Mouse (Mus musculus): Measurements from ENCODE around the gene Pls3. TPM values are rescaled to one million over a fixed set of nuclear protein-coding genes. Genes with fewer than 3 reads are reported as not detected.

Gene Pls3
- total RNA-seq (2021), result 10 to 100 TPM; 64.9 to 66.9 TPM
- long read RNA-seq, experiment 1, transcript Pls3-204 (16 exons, 3,149 nt), result major isoform, 66 of 107 reads
- long read RNA-seq, experiment 1, transcript Pls3-201 (16 exons, 3,242 nt), result minor isoform, 7 of 107 reads
- long read RNA-seq, experiment 1, partial matches to known transcripts, result 4 of 107 reads
- long read RNA-seq, experiment 1, other reads (novel, unspliced or antisense), result 26 of 107 reads
- long read RNA-seq, experiment 2, transcript Pls3-204 (16 exons, 3,149 nt), result major isoform, 13 of 19 reads
- long read RNA-seq, experiment 2, partial matches to known transcripts, result 1 of 19 reads
- long read RNA-seq, experiment 2, other reads (novel, unspliced or antisense), result 2 of 19 reads

DNA sequence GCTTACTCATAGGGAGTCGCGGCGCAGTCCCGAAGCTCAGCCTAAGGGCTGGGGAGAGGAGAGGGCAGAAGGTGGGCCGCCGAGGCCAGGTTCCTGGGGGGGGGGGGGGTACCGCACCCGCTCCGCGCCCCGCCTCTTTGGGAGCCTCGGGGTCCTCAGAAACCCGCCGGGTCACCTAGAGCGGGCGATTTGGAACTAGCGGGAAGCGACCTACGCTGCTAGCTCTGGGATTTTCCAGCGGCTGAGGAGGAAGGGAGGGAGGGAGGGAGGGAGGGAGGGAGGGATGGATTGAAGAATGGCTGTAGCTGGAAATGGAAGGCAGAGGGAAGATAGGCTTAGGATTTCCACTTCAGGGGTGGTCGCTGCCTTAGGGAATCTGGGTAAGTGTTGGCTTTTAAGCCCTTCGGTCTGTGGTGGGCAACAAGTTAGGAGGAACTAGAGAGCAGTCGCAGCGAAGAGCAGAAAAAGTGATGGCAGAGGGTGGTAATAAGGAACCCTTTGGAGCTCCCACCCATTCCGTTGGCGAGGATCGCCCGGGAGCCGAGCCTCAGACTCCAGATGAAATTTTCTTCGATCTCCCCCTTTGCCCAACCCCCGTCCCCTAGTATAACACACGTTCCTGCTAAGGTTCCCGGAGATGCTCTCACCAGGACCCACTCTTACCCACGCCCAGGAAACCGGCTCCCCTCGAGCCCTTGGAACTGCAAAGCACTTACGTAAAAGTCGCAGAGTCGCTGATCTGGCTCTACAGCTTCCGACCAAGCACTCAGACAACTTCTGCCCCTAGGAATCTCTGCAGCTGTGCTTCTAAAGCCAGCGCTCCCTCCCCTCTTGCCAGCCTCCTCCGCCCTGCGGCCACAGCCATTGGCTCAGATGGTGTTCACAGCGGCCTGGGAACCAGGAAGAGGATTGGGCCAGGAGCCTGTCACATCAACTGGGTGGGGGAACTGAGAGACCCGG is at the start of gene Pls3:
TSS of gene Pls3 (minus strand) at position 851 of the 960 bp plus-strand sequence.
- DNase-seq, result peak; percentile 91 to 92

DNA sequence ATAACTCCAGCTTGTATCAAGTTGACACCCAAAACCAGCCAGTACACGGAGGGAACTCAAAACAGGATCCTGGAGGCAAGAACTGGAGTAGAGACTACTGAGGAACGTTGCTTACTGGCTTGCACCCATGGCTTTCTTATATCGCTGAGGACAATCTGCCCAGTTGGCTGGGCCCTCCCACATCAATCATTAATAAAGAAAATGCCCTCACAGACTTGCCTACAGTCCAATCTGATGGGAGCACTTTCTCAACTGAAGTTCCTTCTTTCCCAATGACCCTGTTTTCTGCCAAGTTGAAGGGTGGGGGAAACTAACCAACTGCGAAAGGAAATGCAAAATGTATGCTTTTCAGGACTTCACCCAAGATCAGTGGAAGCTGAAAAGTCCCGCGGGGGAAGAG is 20.7 kb upstream of the Pls3 start:
- DNase-seq, result no peak

DNA sequence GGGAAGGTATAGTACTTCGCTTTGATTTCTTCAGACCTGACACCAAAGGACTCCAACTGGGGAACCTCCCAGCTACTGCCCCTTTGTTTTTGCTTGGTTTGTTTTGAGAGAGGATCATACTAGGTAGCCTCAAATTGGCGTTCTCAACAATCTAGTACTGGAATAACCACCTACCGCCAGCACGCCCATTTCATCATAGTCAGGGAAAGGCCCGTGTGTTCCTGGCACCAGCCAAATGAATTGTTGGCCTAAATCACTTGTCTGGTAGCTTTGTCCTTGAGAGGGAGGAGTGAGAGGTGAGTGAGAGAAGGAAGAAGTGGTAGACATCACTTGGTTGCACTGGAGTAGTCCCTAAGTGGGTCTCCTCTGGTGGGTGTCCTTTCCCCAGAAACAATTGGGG is 584 bp upstream of the Pls3 start:
- DNase-seq, result no peak

DNA sequence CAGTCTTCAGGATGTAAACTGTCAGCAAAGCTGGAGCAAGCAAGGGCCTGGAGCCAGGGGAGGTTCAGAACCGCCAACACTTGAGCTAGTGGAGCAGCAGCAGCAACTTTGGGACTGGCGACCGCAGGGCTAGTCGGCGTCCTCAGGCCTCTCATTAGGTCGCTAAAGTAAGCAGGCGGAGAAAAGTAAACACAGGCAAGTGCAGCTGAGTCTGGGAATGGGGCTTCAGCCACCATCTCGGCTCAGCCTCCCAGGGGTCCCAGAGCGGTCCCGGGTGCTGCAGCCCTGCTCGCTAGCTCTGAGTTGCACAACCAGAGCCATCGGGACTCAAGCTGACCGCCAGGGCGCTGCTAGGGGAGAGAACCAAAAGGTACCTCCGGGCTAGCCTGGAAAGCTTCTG is 1.2 kb downstream of the Pls3 start:
- peak; percentile 34 to 54 for DNase-seq

DNA sequence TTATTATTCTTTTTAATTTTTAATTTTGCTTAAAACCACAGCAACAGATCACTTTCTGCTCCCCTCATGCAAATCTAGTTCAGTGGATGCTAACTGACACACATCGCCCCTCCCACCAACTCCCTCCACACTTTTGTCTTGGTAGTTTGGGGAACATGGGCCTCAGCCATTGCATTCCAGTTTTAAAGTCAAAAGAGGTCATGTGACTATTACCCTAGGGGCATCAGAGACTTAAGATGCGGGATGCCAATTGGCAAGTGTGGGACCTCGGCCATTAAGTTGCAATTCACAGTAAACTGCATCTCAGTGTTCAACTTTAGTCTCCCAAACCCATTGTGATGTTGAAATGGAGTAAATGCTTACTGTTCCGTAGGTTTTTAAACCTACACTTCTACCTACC is 1.7 kb downstream of the Pls3 start:
- DNase-seq, result no peak

DNA sequence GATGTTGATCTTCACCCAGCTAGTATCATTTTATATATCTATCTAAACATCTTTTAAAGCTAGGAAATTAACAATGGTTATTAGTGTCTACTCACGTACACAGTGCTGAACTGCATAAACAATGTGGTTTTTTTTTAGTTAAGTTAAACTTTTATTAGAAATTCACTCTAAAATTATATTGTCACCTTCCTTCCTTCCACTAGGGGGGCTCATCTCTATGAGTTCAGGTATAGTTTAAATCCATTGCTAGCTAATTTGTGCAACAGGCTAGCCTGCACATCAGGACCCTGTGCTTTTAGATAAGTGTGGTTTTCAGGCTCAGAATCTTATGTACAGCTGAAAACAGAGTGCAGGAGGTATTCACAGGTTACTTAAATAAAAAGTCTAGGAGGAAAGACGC is 3.1 kb downstream of the Pls3 start:
- no peak for DNase-seq

DNA sequence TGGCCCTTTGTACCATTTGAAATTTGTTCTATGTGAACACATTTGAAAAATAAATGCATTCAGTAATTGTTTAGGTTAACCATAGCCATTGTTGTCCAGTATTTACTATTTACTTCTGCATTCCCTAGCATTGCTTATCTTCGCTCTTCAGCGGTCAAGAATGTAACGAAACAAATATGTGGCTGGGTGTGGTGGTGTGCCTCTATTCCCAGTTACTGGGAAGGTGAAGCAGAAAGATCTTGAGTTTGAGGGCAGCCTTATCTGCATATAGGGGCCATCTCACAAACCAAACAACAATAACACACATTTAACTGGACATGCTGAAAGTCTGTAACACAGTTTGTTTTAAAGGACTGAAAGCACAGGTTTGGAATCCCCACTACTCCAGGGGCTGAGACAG is 13.3 kb downstream of the Pls3 start:
- no peak for DNase-seq

DNA sequence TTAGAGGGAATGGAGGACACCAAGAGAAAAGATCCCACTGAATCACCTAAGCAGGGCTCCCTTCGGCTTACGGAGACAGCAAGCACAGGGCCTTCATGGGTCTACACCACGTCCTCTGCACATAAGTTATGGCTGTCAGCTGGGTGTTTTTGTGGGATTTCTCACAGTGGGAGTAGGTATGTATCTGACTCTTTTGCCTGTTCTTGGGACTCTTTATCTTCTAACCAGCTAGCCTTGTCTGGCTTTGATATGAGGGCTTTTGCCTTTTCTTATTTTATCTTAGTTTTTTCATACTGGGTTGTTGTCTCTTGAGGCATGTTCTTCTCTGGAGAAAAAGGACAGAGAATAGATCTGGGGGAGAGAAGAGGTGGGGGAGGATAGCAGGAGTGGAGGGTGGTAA is 20.7 kb downstream of the Pls3 start:
- DNase-seq, result no peak

DNA sequence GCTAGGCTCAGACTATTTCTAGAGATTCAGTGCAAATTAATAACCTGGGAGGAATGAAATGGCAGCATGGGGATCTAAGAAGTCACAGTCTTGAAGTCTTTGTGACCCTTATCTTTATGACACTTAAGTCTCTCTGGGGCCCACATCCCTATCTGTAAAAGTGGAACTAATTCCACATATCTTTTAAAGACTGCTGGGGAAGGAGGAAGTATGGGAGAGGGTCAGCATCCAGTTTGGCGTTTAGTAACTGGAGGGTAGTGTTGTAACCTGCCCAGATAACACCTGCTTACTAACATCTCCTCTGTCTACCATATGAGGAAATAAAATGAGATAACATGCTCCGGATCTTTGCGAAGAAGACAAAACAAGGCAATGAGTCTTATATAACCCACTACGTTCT is 30.7 kb downstream of the Pls3 start:
- no peak for DNase-seq

DNA sequence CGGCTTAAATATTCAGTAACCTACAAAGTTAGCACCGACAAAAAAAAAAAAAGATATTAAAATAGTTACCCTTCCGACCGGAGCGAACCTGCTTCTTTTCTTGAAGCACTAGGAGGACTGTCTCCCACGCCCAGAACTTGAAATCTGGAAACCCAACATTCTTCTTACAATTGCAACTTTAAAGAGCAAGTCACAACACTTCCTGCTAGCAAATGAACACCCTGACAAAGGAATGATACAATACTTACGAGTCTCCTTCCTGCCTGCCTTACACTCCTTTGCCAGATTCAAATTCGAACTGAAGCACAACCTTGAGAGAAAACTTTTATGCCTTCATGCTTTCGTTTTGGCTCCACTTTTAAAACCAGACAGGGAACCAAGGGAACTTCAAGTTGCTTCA is 32.1 kb downstream of the Pls3 start:
- DNase-seq, result no peak

DNA sequence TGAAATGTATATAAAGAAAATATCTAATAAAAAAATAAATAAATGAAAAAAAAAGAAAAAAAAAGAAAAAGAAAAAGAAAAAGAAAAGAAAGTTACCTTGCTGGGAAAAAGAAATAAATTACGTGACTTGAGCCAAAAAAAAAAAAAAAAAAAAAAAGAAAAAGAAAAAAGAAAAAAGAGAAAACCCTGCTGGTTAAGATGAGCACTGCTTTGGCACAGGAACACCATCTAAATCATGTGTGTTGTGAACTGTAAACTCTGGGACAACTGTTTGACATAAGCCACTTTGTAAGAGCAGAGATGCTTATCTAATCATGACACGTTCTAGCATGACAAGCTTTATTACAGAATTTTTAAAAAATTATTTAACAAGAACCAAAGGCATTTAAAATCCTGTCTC is 32.9 kb downstream of the Pls3 start:
- DNase-seq, result no peak

DNA sequence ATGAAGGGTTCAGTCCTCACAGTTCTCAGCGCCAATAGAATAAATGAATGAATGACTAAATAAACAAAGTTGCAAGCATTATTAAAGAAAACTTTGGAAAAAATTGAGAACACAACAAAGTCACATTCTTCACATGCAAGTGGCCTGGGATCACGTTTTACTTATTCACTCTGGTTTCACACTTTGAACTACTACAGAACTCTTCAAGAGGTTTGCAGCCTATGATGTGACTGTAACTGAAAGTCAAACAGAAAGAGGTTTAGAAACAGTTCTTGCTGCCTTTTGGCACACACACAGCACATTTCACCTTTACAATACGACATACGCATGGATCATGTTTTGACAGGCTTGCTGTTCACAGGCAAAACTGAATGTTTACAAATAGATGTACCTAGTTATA is 34.7 kb downstream of the Pls3 start:
- DNase-seq, result no peak

DNA sequence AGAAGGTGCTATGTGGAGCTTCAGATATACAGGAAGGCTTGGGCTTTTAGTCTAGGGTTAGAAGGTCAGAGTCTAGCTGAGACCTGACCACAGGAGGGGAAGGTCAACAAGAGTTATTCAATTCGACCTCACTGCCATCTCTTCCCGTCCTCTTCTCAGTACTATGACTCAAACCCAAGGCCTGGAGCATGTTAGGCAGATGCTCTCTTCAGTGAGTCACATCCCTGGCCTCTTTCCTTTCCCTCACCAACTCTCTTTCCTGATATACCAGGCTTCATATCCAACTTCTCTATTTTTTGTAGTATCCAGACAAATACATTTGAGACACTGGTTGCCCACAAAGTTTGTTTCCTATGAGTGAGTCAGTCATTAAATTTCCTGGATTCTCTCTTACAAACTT is 40.1 kb downstream of the Pls3 start:
- no peak for DNase-seq

DNA sequence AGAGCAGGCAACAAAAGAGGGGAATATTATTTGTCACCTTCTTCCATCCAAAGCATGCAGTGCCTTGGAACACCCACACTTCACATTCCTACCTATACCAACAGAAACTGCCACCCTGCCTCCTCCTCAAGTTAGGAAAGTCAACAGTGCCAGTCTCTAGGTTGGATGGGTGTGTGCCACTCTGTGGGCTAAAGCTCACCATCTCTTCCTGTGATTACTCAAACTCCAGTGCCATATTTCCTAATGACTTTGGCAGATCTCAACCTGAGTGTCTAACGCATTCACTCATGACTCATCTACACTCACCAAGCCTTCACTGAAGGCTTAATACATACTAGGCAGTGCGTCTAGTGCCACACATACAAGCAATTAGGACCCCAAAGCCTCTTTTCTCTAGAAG is 40.7 kb downstream of the Pls3 start:
- no peak for DNase-seq

DNA sequence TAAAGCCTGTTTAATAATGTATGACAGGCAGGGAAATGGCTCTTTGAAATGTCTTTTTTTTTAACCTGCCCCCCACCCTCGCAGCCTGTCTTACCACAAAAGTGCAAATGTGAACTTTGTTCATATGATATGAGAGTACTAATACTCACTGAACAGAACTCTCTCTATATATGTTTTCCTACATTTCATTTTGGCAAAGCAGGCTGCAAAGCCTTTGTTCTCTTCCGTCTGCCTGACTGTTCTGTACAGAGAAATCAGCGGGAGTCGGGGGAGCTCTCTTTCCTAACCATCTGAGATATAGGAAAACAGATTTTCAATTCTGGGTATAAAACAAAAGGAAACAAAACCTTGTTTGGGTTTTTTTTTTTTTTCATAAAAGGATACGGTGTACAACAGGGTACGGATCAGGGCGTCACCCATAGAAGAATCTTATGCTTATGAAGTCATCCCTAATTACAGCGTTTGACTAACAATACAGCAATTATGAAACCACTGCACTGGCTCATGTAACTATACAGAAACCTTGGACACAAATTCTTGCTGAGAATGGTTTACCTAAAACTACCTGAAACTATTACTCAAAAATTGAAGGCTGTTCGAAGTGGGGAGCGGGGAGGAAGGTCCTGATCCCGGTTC is 41.9 kb downstream of the Pls3 start:
- DNase-seq, result no peak

DNA sequence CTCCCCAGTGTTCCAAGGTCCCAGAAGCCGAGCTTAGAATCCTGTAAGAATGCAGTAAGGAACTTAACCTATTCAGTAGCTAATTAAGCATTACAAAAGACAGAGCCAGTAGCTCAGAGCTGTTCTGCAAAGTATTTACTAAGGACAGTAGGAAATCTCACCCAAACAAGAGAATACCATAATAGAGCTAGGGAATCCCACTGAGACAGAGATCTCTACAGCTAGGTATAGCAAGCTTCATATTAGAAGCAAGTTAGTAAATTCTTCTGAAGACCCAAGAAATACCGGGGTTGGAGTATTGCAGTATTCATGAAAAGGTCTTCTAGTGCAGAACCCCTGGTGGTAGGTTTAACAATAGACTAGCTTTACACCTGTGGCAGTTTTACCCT is 45.1 kb downstream of the Pls3 start:
- no peak for DNase-seq

DNA sequence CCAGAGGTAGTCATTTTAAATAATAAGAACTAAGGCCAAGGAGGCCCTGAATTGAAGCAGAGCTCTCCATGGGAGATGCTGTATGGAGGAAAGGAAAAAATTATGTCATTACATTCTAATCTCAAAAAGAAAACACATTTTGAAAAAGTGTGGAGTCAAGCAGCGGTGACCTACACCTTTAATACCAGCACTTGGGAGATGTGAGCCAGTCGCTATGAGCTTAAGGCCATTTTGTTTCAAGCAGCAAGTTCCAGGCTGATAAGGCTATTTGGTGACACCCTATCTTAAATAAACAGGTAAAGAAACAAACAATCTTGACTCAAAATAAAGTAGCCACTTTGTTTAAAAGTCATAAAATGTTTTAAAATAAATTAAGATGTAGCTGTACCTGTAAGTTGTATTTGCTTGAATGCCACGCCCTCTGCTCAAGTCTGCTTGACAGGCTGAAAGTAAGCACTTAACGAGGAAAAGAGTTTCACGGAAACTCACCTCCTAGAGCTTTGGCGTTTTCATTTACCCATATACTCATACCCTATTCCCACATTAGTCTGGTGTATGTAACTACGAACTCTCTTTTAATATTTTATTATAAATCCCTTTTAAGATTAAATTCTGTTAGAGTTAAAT is 45.6 kb downstream of the Pls3 start:
- no peak for DNase-seq

DNA sequence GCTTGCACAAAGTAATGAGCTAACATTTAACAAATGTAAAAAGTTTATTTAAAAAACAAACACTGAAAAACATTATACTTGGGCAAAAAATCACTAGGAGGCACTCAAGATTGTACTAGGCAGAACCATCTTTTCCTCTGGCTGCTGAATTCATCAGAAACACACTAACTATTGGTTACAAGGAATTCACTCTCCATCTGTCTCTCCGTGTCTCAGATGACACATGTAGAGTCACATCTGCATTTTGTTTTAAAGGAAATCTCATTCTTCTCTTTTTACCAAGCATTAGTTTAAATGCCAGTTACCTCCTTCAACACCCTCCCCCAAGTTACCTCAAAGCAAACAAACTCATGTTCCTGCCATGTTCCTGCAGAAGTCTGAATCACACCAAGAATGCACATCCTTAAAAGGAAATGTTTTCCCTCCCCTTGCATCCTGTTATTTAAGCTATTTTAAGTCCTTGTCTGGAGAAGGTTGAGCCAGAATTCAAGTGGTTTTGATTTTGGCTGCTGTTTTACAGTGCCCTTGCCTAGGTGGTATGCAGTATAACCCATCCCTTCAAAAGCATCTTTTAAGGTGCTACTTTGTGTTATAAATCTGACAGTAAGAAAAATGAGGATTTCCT is 56.2 kb downstream of the Pls3 start:
- DNase-seq, result no peak

DNA sequence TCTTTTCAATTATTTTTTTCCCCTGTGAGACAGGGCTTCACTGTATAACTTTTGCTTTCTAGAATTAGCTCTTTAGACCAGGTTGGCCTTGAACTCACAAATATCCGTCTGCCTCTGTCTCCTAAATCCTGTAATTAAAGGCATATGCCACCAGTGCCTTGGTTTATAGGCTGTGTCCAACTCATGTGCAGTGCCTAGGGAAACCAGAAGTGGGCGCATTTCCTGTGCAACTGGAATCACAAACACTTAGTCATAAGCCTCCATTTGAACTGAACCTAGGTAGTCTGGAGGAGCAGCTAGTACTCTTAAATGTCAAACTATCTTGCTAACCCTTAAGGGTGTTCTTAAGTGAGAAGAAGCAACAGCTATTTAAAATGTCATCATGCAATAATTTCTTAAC is 60.0 kb downstream of the Pls3 start:
- DNase-seq, result no peak

DNA sequence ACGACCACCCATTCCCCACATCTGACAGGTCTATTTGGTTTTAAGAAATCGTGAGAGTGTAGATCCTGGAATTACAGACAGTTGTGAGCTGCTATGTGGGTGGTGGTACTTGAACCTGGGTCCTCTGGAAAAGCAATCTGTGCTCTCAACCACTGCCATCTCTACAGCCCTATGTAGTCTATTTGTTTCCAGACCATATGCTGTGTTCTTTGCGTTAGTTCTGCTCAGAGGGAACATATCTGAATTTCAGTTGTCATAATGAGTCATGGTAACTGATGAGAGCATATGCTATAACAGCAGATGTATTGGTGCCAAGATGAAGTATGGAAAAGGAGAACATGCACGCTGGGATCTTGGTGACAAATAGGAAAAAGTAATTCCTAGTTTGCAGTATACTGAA is 60.9 kb downstream of the Pls3 start:
- no peak for DNase-seq

DNA sequence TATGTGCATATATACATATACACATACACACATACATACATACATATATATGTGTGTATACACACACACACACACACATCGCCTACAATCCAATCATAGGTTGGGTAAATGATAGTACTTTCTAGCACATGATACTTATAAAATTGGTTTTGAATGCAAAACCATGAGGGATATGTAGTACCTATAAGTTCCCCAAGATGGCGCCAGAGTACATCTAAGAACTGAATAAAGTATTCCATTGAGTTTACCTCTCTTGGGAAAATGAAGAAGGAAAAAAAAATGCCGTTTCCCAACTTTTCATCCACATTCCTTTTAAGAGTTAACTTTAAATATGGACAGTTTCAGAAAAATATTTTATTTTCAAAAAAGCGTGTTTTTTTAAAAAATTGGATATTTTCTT is 78.4 kb downstream of the Pls3 start:
- peak in 1 of 2 experiments; percentile 19 for DNase-seq

DNA sequence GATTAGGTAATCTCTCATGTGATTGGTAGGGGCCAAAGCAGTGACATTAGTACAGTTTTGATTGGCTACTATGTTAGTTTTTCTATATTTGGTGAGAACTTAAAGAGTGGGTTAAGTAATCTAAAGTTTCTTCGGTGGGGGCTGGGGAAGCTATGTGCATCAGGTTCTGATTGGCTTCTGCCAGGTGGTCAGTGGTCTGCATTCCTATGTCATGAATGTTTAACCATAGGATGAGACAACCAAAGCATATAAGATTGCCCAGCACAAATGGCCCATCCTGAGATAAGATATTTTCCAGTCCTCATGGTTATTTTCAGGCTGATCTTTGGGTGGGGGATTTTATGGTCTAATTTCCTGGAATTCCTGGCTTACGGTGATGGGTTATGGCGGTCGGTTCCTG is 95.2 kb downstream of the Pls3 start:
- DNase-seq, result no peak
